Mouse (Mus musculus): Measurements from ENCODE around the gene Necab2.

Necab2 gene

DNA sequence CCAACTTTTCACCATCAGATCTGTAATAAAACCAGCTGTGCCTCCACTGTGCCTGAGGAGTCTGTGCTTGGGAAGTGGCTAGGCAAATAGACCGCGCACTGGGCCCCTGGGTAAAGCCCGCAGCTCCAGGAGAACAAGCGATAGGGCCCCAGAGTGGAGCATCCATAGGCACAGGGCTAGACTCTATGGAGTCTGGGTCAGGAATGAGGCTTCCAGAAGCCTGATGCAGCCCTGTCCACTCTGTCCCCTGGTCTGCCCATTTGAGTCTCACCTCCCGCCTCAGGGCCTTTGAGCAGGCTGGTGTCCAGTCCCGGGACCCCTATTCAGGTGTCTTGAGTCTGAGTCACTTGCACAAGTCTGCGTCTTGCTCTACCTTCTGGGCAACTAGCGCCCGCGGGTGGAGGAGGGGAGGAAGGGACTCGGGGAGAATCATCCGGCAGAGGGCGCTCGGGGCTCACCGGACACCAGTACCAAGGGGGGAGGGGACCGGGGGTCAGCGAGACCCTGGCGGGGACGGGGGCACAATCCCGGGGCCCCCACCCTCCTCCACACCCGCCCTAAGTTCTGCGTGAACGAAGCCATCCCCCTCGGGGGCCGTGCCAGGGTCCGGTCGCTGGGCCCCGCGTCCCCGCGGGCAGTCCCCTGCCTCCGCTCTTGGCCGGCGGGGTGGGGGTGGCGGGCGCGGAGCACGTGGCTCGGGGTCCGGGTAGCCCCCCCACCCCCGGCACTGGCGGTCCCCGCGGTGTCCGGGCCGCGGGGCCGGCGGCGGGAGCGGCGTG is at the start of gene Necab2:
Necab2 (plus strand) TSS at position 509 of the 779 bp plus-strand sequence.
- DNase-seq: peak; percentile 63

DNA sequence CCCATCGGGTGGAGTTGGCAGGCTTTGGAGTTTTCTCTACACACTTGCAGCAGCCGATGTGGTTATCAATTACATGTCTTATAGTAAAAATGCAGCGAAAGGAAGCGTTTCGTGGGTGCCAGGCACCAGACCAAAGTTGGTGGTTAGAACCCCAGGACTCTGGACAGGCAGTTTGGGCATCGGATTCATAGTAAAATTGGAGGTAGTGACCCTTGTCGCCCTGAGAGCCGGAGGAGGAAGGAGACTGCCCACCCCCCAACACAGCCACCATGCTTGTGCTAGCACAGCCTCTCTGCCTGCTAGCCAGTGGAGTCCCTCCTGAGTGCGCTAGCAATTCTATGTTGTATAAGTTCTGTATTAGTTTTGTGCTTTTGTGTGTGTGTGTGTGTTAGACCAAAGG is 48.0 kb upstream of the Necab2 start:
- no peak for DNase-seq

DNA sequence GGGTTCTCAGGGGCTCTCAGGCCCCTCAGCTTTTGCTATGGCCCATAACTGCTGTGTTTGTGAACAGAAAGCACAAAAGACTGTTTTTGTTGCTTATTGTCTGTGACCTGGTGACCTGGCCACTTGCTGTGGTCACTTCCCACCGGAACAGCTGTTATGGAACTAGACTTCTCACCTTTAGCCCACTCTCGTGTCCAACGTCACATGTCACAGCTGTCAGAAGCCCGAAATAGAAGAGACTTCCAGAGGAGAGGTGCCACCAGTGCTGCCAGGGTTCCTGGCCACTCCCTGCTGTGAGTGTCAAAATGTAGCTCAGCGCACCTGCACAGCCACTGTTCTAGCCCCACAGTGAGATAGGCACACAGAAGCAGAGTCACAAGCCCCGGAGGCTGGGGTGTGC is 47.3 kb upstream of the Necab2 start:
- DNase-seq: no peak

DNA sequence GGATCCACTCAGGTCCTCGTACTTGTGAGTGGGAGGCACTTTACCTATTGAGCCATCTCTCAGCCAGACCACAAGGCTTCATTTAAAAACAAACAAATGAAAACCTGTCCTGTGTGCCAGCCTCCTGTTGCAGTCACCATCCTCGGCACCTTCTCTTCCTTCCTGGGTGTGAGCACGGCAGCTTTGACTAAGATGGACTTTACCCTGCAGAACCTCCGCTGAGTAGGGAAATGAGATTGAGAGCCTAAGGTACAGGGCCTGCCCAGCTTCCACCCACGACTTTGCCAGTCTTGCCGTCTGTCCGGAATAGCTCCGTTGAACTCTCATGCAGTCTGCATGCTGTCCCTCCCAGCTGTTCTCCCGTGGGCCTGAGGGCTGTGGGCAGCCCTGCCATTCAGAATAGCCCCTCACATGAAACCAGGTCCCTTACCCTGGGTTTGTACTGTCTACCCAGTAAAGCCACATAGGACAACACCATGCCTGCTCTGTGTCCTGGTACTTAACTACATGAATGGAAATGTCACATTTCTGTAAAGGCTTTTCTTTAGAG is 46.3 kb upstream of the Necab2 start:
- DNase-seq: no peak

DNA sequence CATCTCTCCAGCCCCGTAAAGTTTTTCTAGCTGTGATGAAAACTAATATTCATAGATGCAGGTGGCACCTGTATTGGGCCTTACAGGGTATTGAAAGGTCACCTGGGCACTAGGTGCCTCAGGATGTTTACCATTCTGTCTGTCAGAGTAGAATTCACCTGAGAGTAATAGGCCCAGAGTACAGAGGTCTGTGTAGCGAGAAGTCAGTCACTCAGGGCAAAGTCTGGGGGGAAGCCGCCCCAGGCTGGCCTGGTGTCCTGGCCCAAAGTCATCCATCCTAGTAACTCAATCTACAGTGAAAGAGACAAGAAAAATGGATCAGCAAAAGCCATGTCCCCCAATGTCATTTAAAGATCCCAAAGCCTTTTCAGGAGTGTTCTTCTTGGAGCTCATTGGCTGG is 45.6 kb upstream of the Necab2 start:
- no peak for DNase-seq

DNA sequence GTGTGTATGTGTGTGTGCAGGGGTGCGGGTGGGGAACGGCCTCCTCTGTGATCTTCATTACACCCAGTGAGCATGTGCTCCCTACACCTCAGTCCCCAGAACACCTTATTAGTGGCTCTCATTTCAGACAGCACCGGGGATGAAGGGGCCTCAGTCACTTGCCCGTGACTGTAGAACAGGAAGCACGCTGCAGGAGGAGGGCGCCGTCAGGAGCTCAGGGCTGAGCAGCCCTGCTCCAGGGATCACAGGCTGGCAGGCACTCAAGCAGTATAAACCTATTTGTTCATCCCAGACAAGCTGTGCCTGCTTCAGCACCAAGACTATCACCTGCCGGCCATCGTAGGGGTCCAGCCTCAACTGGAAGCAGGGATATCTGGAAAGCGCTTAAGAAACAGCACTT is 42.6 kb upstream of the Necab2 start:
- no peak for DNase-seq

DNA sequence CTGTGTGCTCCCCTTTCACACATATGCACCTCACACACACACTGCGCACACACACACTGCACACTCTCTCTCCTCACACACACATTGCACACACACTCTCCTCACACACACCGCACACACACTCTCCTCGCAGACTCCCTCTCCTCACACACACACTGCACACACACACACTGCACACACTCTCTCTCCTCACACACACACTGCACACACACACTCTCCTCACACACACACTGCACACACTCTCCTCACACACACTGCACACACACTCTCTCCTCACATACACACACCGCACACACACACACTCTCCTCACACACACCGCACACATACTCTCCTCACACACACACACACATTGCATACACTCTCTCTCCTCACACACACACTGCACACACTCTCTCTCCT is 41.9 kb upstream of the Necab2 start:
- no peak for DNase-seq

DNA sequence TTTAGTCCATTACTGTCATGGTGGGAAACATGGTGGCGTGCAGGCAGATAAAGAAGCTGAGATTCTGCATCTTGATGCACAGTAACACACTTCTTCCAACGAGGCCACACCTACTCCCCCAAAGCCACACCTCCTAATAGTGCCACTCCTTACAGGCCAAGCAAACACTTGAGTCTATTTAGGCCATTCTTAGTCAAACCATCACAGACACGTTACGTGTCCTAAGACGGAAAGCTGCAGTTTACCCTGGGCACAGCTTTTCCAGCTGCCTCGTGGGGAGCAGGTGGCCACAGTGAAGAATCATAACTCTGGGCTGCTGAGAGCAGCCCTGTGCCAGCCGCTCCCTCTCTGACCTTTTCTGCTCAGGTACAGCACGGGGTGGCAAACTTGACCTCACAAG is 38.2 kb upstream of the Necab2 start:
- DNase-seq: no peak

DNA sequence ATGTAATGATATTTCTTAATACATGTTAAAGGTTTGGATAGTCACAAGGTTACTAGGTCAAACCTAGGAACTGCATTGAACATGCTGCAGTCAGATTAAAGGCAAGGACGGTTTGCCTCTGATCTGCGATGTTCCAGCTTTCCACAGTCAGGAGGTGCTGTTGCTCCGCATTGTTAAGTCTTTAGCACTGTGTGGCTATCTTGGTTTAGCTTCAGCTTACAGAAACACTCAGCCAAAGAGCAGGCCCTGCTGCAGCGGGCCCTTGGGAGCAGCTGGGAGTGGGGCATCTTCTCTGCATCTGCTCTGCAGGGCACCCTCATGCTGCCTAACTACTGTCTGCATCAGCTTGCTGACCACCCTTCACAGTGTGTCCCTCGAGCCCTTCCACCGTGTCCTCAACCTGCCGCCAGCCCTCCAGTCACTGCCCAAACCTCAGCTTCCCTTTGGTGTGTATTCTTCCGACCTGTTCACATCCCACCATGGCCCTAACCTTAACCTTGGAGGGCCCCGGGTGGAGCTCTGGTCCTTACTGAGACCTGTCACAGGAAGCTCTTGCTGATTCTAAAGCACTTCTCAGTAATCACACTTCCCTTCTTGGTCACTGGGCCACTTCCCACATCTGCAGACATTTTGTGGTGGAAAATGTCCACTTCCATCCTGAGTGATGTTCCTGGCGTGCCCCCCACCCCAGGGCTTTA is 34.3 kb upstream of the Necab2 start:
- DNase-seq: no peak

DNA sequence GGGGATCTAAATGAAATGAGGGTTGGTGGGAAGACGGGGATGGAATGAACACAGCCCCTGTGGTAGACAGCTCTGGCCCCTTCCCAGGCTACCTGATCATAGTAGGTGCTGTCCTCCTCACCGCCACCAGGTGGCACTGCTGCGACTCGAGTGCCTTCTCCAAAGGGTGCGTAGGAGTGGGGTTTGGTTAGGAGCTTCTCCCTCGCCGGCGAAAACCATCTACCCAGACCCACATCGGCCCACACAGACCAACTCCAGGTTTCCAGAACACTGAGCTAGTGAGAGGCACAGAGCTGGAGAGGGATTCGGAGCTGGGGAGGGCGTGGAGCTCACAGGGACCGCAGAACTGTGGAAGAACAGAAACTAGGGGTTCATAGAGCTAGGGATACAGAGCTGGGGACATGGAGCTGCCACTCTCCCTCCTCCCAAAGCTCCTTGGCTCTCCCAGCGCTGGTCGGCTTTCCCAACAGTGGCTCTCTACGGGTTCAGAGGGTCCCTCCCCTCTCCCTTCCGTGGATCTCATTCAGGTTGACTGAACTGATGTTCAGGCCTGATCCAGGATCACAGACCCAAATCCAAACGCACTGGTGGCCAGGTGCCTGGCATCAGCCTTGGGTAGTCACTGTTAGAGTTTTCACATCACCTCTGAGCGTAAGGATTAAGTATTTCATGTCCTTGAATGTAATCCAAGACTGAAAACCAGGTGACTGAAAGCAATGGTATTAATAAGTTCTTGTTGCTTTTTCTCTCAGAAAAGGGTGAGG is 33.6 kb upstream of the Necab2 start:
- peak; percentile 67 for DNase-seq

DNA sequence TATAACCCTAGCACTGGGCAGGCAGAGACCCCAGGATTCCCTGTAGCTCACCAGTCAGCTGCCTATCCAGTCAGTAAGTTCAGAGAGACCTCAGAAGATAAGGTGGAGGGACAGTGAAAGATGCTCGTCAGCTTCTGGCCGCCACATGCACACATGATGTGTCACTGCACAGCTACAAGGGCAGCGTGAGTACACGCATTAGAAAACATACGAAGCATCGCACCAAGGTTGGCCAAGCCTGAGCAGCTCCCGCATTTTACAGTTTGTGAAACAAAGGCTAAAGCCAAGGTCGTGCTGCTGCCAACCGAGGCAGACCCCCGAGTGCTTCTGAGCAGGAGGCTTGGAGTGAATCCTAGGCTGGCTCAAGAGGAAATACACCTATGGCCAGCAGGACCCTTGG is 32.9 kb upstream of the Necab2 start:
- DNase-seq: no peak

DNA sequence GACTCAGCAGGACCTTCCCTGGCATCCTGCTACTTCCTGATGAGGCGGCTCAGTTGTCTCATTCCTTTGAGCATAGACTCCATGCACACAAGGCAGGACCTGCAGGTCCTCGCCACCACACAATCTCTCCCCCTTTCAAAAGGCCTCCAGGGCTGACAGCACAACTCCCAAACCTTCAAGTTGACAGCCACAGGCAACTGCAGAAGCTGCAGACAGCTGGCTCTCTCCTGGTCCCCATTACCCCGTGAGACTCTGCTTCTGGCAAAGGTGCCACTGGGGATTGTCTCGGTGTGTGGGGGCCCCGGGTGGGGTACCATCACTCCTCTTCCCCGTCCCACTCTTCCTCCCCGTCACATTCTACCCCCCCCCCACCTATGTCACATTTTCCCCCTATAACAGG is 26.2 kb upstream of the Necab2 start:
- no peak for DNase-seq

DNA sequence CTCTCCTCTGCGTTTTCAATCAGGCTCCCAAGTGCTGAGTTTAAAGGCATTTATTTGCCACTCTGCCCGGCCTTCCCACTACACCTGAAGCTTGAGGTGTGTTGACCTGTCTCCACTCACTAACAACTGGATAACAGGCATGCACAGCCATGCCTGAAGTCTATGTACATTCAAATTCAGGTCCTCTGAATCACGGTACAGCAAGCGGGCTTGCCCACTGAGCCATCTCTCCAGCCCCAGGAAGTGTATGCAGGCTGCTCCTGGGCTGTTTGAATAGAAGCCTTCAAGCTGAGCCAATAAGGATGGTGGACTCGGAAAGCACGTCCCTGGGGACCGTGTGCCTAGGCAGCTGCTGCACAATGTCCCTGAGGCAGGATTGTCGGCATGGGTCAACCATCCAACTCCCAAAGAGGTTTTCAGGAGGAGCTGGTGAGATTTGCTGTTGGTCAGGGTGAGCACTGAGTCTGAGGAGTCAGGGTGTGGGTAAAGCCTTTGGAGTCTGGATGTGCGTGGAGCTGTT is 24.9 kb upstream of the Necab2 start:
- no peak for DNase-seq

DNA sequence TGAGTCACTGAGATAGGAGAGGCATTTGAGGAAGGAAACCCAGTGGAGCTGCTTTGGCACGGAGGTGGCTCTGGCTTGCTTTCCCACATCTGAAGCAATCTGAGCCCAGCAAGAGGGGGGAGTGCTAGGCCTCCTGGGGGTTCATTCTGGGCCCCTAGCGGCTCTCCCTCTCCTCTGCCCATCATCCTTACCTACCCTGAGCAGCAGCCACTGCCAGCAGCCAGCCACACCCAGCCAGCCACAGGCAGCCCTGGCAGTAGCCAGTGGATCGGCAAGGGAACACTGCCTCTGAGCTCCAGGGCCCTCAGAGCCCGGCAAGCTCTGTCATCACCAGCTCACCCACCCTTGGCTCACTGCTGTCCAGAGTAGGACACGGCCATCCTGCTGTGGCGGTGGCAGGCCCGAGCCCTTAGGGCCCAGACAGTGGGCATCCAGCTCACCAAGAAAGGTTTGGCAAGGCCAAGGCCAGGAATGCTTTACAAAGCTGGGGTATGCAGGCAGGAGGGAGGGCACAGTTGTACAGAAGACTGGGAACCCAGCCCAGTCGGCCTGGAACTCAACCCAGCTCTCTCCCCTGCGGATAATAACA is 24.3 kb upstream of the Necab2 start:
- no peak for DNase-seq

DNA sequence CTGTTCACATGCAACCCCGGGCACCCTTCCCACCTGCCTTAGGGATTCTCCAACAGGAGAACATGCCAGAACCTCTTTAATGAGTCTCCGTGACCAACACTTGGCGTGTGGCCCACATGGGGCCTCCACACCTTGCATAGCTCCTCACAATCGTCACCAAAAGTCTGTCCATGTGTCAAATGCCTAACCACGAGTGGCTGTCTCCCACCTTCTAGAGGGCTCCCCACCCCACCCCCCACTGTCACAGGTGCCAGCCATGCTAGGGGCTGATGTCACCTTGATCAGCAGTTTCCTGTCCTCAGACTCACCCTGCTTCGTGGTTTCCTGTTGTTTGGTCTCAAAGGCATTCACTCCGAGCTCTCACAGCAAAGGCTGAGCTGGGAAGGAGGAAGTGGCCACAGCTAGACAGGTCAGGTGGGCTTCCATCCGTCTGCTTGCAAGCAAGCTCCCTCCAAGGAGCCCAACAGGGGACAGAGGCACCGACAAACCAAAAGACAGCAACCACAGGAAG is 22.8 kb upstream of the Necab2 start:
- no peak for DNase-seq

DNA sequence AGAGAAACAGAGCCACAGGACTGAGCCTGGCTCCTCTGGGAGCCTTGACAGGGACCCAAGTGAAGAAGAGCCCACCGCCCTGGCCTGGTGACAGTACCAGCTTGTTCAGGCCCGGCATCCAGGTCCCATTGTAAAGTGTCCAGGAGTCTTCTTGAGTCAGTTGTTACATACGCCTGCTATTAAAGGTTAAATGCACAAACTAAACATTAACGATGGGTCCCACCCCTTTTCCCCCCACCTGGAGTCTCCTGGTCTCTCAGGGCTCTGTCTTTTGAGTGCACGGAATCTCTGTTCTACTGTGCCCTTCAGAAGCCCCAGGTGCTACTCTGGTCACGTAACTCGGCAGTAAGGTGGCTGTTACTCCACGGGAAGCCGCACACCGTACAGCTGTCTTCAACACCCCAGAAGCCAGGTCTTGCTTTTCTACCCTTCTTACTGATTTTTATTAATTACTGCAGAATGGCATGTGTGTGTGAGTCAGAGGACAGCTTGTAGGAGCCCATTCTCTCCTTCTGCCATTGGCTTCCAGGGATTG is 22.3 kb upstream of the Necab2 start:
- DNase-seq: no peak

DNA sequence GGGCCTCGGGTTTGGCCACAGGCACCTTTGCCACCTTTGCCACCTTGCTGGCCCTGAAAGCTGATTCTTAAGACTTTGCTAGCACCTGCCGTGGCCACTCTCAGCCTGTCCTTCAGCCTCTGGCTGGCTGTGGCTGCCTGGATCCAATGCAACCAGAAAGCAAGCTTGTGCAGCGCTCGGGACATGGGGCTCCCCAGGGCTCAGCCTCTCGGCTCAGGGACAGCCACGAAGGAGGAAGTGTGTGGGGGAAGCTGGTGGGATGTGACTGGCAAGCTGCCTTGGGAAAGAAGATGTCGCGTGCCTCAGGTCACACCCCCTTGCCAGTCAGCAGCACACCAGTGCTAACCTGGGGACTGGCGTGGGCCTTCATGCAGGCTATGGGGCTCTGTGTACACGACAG is 21.8 kb upstream of the Necab2 start:
- no peak for DNase-seq

DNA sequence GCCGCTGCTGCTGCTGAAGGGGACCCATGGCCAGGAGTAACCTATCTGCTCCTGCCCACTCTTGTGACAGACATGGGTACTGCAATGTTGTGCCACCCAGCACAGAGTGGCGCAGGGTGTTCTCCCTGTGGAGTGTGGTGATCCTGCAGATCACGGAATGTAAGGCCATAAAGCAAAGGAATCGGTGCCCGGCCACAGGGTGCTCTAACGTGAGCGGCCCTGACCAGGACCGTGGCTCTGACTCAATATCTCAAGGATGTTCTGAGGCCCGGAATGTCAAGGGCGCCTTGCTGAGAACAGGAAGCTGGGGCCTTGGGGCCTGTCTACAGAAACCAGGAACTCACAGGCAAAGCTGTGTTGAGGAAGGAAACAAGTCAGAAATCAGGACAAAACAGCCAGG is 21.0 kb upstream of the Necab2 start:
- no peak for DNase-seq

DNA sequence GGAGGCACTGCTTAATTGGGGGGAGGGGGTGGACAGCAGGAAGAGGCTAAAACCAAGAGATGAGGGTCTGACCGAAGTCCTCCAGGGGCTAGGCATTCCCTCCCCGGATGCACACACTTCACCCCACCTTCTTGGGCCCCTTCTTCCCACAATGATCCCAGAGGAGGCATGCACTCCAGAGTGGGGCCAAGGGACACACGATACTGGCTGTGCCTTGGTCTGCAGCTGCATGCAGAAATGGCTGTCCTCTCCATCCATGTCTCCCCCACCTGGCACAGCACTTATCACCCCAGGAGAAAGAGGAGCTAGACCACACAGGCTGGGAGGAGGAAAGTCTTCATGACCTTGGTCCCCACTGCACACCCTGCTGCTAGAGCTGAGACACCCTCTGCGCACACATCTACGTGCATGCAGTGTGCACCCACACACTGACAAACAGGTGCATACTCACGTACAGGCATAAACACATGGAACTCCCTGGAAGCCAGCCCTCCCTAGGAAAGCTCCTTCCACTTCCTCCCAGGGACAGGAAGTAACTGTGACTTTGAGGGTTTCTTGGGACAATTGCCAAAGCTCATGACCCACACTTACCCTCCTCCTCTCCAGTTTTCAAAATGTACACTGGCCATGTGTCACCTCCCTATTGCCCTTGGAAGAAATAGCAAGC is 20.3 kb upstream of the Necab2 start:
- no peak for DNase-seq

DNA sequence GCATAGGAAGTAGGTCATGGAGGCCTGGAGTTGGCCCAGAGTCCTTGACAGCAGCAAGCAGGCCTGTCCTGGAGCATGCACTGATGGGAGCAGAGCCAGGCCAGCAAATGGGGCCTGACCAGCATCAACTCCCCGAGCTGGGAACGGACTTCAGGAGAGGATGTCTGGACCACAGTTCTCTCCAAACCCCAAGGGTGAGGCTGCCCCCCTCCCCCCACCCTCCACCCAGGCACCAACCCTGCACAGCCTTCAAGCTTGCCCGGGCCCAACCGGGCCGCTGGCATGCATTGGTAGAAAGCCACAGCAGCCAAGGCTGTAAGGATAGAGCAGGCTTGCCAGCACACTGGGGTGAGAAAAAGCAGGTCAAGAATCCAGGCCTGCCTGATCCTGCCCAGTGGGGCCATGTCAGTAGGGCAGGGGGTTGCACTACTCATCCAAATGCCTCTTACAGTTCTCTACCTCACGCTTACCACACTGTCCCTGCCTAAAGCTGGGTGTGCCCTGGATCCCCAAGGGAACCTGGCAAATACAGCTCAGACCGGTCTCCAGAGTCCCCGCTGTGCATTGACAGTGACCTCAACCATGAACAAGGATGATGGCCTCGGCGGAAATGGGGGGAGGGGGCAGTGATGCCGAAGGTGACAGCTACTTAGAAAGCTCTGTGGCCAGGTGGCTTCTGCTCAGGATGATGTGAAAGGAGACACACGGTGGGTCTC is 18.7 kb upstream of the Necab2 start:
- DNase-seq: peak; percentile 52

DNA sequence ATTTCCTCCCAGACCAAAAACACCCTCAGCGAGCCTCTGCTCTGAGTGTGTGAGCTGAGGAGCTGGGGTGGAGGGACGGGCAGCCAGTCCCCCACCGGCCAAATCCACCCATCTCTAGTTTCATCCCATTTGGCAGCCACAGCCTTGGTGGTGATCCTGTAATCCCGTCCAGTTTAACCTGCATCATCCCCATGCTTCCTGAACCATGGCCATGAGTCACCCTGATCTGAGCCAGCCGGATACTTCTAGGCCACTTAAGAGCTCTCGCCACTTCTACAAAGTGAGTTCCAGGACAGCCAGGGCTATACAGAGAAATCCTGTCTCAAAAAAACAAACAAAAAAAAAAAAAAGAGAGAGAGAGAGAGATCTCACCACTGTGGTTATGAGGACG is 18.2 kb upstream of the Necab2 start:
- no peak for DNase-seq
